10 mouse cellular contexts compared by ENCODE assay signal in the genomic region with DNA sequence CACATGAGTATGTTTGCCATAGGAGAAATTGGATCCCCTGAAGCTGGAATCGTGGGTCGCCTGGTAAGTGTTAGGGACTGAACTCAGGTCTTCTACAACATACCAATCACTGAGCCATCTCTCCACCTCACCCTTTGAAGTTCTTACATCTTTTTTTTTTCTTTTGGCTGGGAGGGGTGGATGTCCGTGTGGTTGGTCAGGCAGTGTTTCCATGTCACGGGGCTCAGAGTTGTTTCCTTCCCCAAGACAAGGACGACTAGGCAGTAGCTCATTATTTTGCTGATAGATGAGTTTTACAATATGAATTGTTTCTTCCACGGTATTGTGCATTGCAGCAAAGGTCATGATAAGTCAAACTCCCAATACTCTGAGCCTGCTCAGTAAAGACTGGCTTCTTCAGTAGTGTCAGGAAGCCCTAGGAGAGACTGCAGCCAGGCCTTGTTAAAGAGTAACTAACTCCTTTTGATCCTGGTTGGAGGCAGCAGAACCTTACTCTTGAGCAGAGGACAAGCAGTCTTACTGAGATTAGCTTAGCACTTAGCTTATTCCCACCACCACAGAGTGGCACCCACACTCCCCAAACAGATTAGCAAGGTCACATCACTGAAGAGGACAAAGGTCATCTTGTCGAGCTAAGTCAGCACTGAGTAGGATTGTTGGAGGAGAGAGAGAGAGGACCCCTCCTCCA. TPM values are rescaled to one million over a fixed set of nuclear protein-coding genes. Genes with fewer than 3 reads are reported as not detected.
DNase-seq lines count a peak whose midpoint lies in the region; ATAC-seq and TF ChIP-seq lines count a peak whose summit lies in the region.
"Had no signal": no experiment of that assay in that cellular context is flagged by ENCODE, and none has a peak within 500 bp of the region (broad histone marks: within the 10 kb centered on the region; RNA-seq: fewer than 3 reads in every experiment).

No protein-coding gene starts in this region.

- TF ChIP-seq CTCF in E14TG2a.4 (conservative IDR thresholded peaks at IDR 0.05; ENCODE audit: low read length): no peak
- TF ChIP-seq CTCF in ES-Bruce4 (IDR thresholded peaks at IDR 0.05; ENCODE audit: low read depth, low read length): no peak

- 0 out of 2 replicates have a peak, but pooled peaks have one; percentile 36 for TF ChIP-seq EP300 in ES-Bruce4 (IDR thresholded peaks at IDR 0.05; ENCODE audit: insufficient read depth, low read depth, low read length)

- H3K4me1 ChIP-seq in E14TG2a.4 (replicated peaks; ENCODE audit: low read depth, low read length) (peaks cover 56% of the 10 kb centered on the region), ES-Bruce4 (ENCODE audit: control insufficient read depth, insufficient read depth, low read length) (peaks cover 2% of the 10 kb centered on the region)
- peaks cover 23% of the 10 kb centered on the region for H3K4me1 ChIP-seq in liver, embryonic 13.5 days (replicated peaks)

- H3K9me3 ChIP-seq in E14TG2a.4 (ENCODE audit: low read length): no peaks in the 10 kb centered on the region
- no peaks in the 10 kb centered on the region for H3K9me3 ChIP-seq in ES-Bruce4 (replicated peaks; ENCODE audit: control insufficient read depth, insufficient read depth, low read length, poor library complexity, severe bottlenecking)
- H3K9me3 ChIP-seq in liver, embryonic 13.5 days (replicated peaks): no peaks in the 10 kb centered on the region
- H3K9me3 ChIP-seq: hindbrain, embryonic 10.5 days had no signal

- ATAC-seq in liver, embryonic 13.5 days (ENCODE audit: low read depth): peak; percentile 41; the same call in 1 of the 2 replicates
- no peak for ATAC-seq in granulocyte monocyte progenitor cell, adult 5-6 weeks (replicated peaks; ENCODE audit: poor library complexity, severe bottlenecking)
- no peak for ATAC-seq in megakaryocyte-erythroid progenitor cell, adult 5-6 weeks (replicated peaks; ENCODE audit: low FRiP score, low TSS enrichment, poor library complexity, severe bottlenecking)
- ATAC-seq: midbrain, embryonic 16.5 days had no signal

- WGBS in liver, embryonic 13.5 days (ENCODE audit: insufficient replicate concordance): 56% methylated on average over 7 of the region's 7 CpGs

- no peak overlapping the region for H3K9ac ChIP-seq in ES-Bruce4 (ENCODE audit: low read depth, poor library complexity, severe bottlenecking)
- H3K9ac ChIP-seq in liver, embryonic 13.5 days: no peak overlapping the region

- peak overlapping the region; percentile 27; the same call in 1 of the 2 replicates for H3K4me3 ChIP-seq in E14TG2a.4 (replicated peaks; ENCODE audit: low read length)
- no peak overlapping the region for H3K4me3 ChIP-seq in ES-Bruce4 (ENCODE audit: low read depth, low read length)
- no peak overlapping the region for H3K4me3 ChIP-seq in liver, embryonic 13.5 days (replicated peaks)
- H3K4me3 ChIP-seq: hindbrain, embryonic 10.5 days had no signal

- H3K4me2 ChIP-seq in liver, embryonic 13.5 days: no peak overlapping the region

- H3K36me3 ChIP-seq in E14TG2a.4 (ENCODE audit: insufficient read depth, low read length) (peaks cover 48% of the 10 kb centered on the region), ES-Bruce4 (ENCODE audit: control insufficient read depth, insufficient read depth, low read length, poor library complexity, severe bottlenecking) (peaks cover 32% of the 10 kb centered on the region)
- peaks cover 50% of the 10 kb centered on the region for H3K36me3 ChIP-seq in liver, embryonic 13.5 days

- H3K27me3 ChIP-seq in E14TG2a.4 (ENCODE audit: insufficient read depth, low read length) (no peaks in the 10 kb centered on the region), ES-Bruce4 (ENCODE audit: control insufficient read depth, insufficient read depth, low read length, poor library complexity, severe bottlenecking) (no peaks in the 10 kb centered on the region)
- no peaks in the 10 kb centered on the region for H3K27me3 ChIP-seq in liver, embryonic 13.5 days

- no peak overlapping the region for H3K27ac ChIP-seq in ES-Bruce4 (ENCODE audit: insufficient read depth, low read length)
- H3K27ac ChIP-seq in liver, embryonic 13.5 days: peak overlapping the region; percentile 30; the same call in 1 of the 2 replicates
- H3K27ac ChIP-seq: hindbrain, embryonic 10.5 days had no signal

- no peak for TF ChIP-seq POLR2A in ES-Bruce4 (IDR thresholded peaks at IDR 0.05; ENCODE audit: insufficient read depth, low read length)

- peak; percentile 74 to 89 for DNase-seq in kidney, adult 8-10 months
- no peak for DNase-seq in liver, embryonic 13.5 days
- no peak for DNase-seq in gastrocnemius, postnatal 25 days
- DNase-seq in layer of hippocampus, postnatal 25 days (ENCODE audit: extremely low spot score in 1 of 2, low spot score in 1 of 2): no peak

RNA-seq across cellular contexts. Expression of gene Wee1, which starts 24.6 kb away (rescaled TPM):
- 58.7 and 60.1 TPM in 2 replicates for polyA plus RNA-seq in ES-Bruce4 (2011; ENCODE audit: insufficient read depth, insufficient read length, low read depth, missing spikeins)
- 10.2 and 12.2 TPM in 2 replicates for polyA plus RNA-seq in liver, embryonic 13.5 days (2015; fragmentation: Nextera tagmentation; extraction: Ambion mirVana)
- total RNA-seq in granulocyte monocyte progenitor cell, adult 5-6 weeks (2014; fragmentation: Nextera tagmentation): 50.6 and 50.9 TPM in 2 replicates
- 31.9 and 33.1 TPM in 2 replicates for total RNA-seq in granulocyte monocyte progenitor cell, adult 5-6 weeks (2017)
- total RNA-seq in gastrocnemius, postnatal 25 days (2021): 1 to 10 TPM; 1.6 to 3.1 TPM
- total RNA-seq in layer of hippocampus, postnatal 25 days (2021): 10 to 100 TPM; 17.0 to 20.8 TPM
- total RNA-seq in megakaryocyte-erythroid progenitor cell, adult 5-6 weeks (2014; fragmentation: Nextera tagmentation): 42.8 and 48.8 TPM in 2 replicates
- total RNA-seq in megakaryocyte-erythroid progenitor cell, adult 5-6 weeks (2017): 27.0 and 27.8 TPM in 2 replicates

RNA-seq across cellular contexts. Expression of gene Zfp143, which starts 36.2 kb away (rescaled TPM):
- 40.0 and 42.7 TPM in 2 replicates for polyA plus RNA-seq in ES-Bruce4 (2011; ENCODE audit: insufficient read depth, insufficient read length, low read depth, missing spikeins)
- polyA plus RNA-seq in liver, embryonic 13.5 days (2015; fragmentation: Nextera tagmentation; extraction: Ambion mirVana): 10.3 and 11.1 TPM in 2 replicates
- 13.4 and 21.6 TPM in 2 replicates for total RNA-seq in granulocyte monocyte progenitor cell, adult 5-6 weeks (2014; fragmentation: Nextera tagmentation)
- total RNA-seq in granulocyte monocyte progenitor cell, adult 5-6 weeks (2017): 27.1 and 37.4 TPM in 2 replicates
- total RNA-seq in gastrocnemius, postnatal 25 days (2021): 1 to 10 TPM; 7.1 to 7.7 TPM
- 10 to 100 TPM; 11.1 to 12.0 TPM for total RNA-seq in layer of hippocampus, postnatal 25 days (2021)
- 18.8 and 25.7 TPM in 2 replicates for total RNA-seq in megakaryocyte-erythroid progenitor cell, adult 5-6 weeks (2014; fragmentation: Nextera tagmentation)
- total RNA-seq in megakaryocyte-erythroid progenitor cell, adult 5-6 weeks (2017): 30.1 and 47.0 TPM in 2 replicates

Comparison
In these comparisons a context has a peak if more than half of its experiments do, and no peak if none do; other contexts are left out.
1. DNase-seq: peak in kidney, adult 8-10 months (2 of 2); none in liver, embryonic 13.5 days (single experiment), gastrocnemius, postnatal 25 days (single experiment) and layer of hippocampus, postnatal 25 days (0 of 2).
2. RNA of gene Wee1, which starts 24.6 kb away (total RNA-seq): 31.9 to 50.9 TPM in granulocyte monocyte progenitor cell, adult 5-6 weeks, 27.0 to 48.8 TPM in megakaryocyte-erythroid progenitor cell, adult 5-6 weeks and 17.0 to 20.8 TPM in layer of hippocampus, postnatal 25 days; 1.6 to 3.1 TPM in gastrocnemius, postnatal 25 days; every median in the first group is over 4 times any median in the second.